Mouse (Mus musculus): ENCODE measurements around the gene Polg2.
A peak's percentile ranks its signal among the peaks of the same experiment; 100 is the strongest.

The Polg2 gene

GRCm38 (mm10) chr11:106751039-106752018, 28.0 kb downstream of the Polg2 start, which contains the start of gene Milr1:
Milr1 (plus strand) TSS chr11:106751226.
- TF ChIP-seq GATA4 (IDR thresholded peaks at IDR 0.05; ENCODE audit: insufficient replicate concordance, low read length) = no peak

- TF ChIP-seq GATA4 (IDR thresholded peaks at IDR 0.05; ENCODE audit: insufficient replicate concordance, low read length) = no peak
These were observed 29.1 kb downstream of the Polg2 start, which contains the start of gene Pecam1 for GRCm38 (mm10) chr11:106750121-106750751. Pecam1 (minus strand) TSS chr11:106750628.

GRCm38 (mm10) chr11:106744949-106745348, 34.4 kb downstream of the Polg2 start:
- TF ChIP-seq GATA4 (IDR thresholded peaks at IDR 0.05; ENCODE audit: insufficient replicate concordance, low read length) = no peak

- no peak for TF ChIP-seq GATA4 (IDR thresholded peaks at IDR 0.05; ENCODE audit: insufficient replicate concordance, low read length)
These were observed 36.9 kb downstream of the Polg2 start for GRCm38 (mm10) chr11:106742388-106742841.

DNA sequence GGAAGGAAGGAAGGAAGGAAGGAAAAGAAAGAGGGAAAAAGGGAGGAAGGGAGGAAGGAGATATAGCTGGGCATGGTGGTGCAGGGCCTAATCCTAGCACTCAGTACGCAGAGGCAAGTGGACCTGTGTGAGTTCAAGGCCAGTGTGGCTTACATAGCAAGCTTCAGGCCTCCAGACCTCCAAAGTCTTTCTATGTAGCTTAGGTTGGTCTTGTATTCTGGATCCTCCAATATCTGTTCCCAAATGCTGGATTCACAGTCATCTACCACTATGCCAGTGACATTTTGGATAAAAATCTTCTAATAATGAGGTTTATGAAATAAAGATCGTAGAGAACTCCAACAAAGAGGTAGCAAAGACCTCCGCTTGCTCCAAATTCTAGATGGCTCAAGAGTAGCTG, 37.5 kb downstream of the Polg2 start:
- no peak for TF ChIP-seq GATA4 (IDR thresholded peaks at IDR 0.05; ENCODE audit: insufficient replicate concordance, low read length)

DNA sequence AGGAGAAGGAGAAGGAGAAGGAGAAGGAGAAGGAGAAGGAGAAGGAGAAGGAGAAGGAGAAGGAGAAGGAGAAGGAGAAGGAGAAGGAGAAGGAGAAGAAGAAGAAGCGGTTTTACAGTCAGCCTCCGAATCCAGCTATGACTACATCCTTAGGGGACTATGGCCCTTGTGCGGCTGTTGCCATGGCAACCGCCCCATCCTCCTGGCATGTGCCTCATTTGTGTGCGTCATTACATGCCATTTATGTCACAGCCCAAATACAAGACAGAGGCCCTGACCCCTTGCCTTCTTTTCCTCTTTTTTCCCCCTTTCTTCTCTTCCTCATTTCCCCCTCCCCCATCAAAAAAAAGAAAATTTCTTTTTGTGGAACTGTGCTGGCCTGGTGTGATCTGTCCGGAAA, 38.1 kb downstream of the Polg2 start:
- no peak for TF ChIP-seq GATA4 (IDR thresholded peaks at IDR 0.05; ENCODE audit: insufficient replicate concordance, low read length)

- TF ChIP-seq GATA4 (IDR thresholded peaks at IDR 0.05; ENCODE audit: insufficient replicate concordance, low read length) = no peak
These were observed 40.2 kb downstream of the Polg2 start for GRCm38 (mm10) chr11:106739116-106739515.

DNA sequence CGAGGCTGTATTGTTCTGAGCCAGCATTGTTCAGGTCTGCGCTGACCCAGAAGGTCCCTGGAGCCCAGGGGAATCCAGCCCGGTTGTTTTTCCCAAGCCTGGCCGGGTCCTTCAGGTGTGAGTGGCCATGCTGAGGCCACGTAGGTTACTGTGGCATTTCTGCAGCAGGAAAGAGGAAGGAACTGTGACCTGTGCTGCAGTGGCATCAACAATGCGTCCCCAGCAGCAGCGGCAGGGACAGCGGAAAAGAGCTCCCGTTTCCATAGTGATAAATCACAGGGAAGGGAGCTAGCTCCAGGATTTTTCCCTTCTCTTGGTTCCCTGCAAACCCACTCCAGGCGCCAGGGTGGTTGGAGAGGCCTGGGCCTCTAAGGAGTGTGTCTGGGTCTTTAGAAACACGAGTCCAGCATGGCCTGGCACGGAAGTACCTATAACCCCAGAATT, 42.1 kb downstream of the Polg2 start:
- no peak for TF ChIP-seq GATA4 (IDR thresholded peaks at IDR 0.05; ENCODE audit: insufficient replicate concordance, low read length)

- TF ChIP-seq GATA4 (IDR thresholded peaks at IDR 0.05; ENCODE audit: insufficient replicate concordance, low read length) = no peak
These were observed 42.7 kb downstream of the Polg2 start for GRCm38 (mm10) chr11:106736614-106737013.

GRCm38 (mm10) chr11:106730714-106731113, 48.6 kb downstream of the Polg2 start:
- no peak for TF ChIP-seq GATA4 (IDR thresholded peaks at IDR 0.05; ENCODE audit: insufficient replicate concordance, low read length)

DNA sequence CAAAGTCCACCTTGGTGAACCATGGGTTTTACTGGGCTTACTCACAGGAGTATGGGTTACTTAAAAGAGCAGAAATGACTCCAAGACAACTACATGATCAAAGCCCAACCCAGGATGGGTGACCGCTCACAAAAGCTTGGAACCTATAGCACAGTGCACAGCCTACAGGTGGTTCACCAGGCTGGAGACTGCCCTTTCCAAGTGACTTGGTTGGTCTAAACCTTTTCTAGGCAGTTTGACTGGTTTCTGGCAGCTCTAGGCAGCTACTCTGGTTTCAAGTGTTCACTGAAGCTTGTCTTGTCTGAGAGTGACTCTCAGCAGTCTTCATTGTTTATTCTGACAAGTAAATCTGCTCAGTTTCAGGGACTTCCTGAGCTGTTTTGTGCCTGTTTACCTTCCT, 49.7 kb downstream of the Polg2 start:
- no peak for TF ChIP-seq GATA4 (IDR thresholded peaks at IDR 0.05; ENCODE audit: insufficient replicate concordance, low read length)

DNA sequence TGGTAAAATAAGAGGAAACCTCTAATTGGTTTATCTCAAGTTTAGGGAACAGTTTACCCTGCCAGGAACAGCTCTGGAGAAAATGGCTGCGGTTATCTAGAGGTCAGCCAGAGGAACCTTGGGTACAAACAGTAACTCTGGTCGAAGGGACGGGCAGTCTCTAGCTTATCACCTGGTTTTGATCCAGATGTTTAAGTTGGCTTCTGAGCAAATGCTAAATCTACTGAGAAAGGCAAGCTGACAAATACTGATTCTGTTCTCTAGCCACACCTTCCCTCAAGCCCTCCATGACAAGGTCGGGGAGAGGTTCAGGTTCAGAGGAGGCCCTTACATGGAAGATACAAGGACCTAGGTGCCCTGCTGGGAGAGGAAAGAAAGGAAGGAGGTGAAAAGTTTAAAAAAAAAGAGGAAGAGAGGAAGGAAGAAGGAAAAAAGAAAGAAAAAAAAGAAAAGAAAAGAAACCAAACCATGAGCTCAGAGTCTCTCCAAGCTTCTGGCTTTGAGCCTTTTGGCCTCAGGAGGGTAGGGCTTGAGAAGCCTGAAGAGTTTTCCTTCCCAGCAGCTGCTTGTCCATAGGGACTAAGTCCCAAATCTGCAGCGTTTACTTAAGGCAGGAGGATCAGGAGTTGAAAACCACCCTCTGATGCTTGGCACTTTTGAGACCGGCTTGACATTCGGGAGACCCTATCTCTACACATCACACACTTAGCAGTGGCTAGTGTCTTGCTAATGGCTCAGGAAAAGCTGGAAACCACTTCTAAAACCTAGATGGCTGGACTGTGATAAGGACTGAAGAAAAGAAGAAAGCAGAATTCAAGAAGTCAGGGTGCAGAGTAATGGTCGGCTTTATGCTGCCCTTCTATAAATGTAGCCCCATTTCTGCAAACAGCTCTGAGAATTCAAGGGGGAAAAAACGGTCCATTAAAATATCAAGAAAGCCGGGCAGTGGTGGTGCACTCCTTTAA, 50.7 kb downstream of the Polg2 start:
- TF ChIP-seq GATA4 (IDR thresholded peaks at IDR 0.05; ENCODE audit: insufficient replicate concordance, low read length) = peak; percentile 76

DNA sequence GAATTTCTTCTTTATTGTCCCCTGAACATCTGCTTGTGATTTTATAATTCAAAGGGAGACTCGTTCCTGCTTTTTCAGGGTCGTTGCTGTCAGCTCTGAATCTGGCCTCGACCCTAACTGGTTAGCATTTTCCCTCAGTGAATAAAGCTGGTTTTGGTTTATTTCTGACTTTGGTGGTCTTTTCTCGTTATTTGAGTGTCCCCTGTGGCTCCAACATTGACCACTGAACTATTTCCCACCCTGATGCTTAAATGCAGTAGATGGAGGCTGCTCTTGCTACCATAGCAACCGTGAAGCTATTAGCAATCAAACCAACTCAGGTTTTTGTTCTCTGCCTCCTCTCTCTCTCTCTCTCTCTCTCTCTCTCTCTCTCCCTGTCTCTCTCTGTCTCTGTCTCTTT, 51.4 kb downstream of the Polg2 start:
- no peak for TF ChIP-seq GATA4 (IDR thresholded peaks at IDR 0.05; ENCODE audit: insufficient replicate concordance, low read length)

- no peak for TF ChIP-seq GATA4 (IDR thresholded peaks at IDR 0.05; ENCODE audit: insufficient replicate concordance, low read length)
These were observed 55.0 kb downstream of the Polg2 start for GRCm38 (mm10) chr11:106724176-106724915.
